Mouse (Mus musculus) adrenal gland, postnatal 14 days (tissue): ENCODE measurements at regions not wholly inside any gene's neighbourhood (a gene's known extent, or its start where the extent isn't known, plus 50 kb on each side); places are given as distances from the start of the nearest gene placed in this dataset.

Source experiments
- DNase-seq: peaks from one replicate; pipeline ENCODE4 v3.0.0; 2021; ENCODE audit warnings: mixed read lengths

GRCm38 (mm10) chr4:87718166-87718805 is 314.9 kb downstream of the Mllt3 start:
- no peak for DNase-seq

GRCm38 (mm10) chr4:87715212-87715933 is 317.8 kb downstream of the Mllt3 start:
- DNase-seq: no peak

- DNase-seq: no peak
Observed at GRCm38 (mm10) chr4:87712691-87713090, 320.5 kb downstream of the Mllt3 start.

GRCm38 (mm10) chr4:87712286-87712685 is 320.9 kb downstream of the Mllt3 start:
- DNase-seq: no peak

GRCm38 (mm10) chr4:87711185-87711827 is 321.9 kb downstream of the Mllt3 start:
- no peak for DNase-seq

GRCm38 (mm10) chr4:87708981-87709645 is 324.1 kb downstream of the Mllt3 start:
- DNase-seq: no peak

GRCm38 (mm10) chr4:87707386-87707785 is 325.8 kb downstream of the Mllt3 start:
- no peak for DNase-seq

GRCm38 (mm10) chr4:87702834-87703233 is 330.3 kb downstream of the Mllt3 start:
- DNase-seq: no peak

- no peak for DNase-seq
Observed at GRCm38 (mm10) chr4:87702290-87702689, 330.9 kb downstream of the Mllt3 start.

- no peak for DNase-seq
Observed at GRCm38 (mm10) chr4:87701024-87701423, 332.1 kb downstream of the Mllt3 start.

- no peak for DNase-seq
Observed at GRCm38 (mm10) chr4:87700508-87700907, 332.7 kb downstream of the Mllt3 start.

GRCm38 (mm10) chr4:87699586-87699985 is 333.6 kb downstream of the Mllt3 start:
- DNase-seq: no peak

- DNase-seq: no peak
Observed at GRCm38 (mm10) chr4:87698750-87699149, 334.4 kb downstream of the Mllt3 start.

- no peak for DNase-seq
Observed at GRCm38 (mm10) chr4:87696921-87697320, 336.2 kb downstream of the Mllt3 start.

- no peak for DNase-seq
Observed at GRCm38 (mm10) chr4:87695811-87696210, 337.4 kb downstream of the Mllt3 start.

GRCm38 (mm10) chr4:87692741-87693140 is 340.4 kb downstream of the Mllt3 start:
- DNase-seq: no peak

- DNase-seq: no peak
Observed at GRCm38 (mm10) chr4:87684952-87685351, 348.2 kb downstream of the Mllt3 start.

- DNase-seq: no peak
Observed at GRCm38 (mm10) chr4:87682783-87683182, 350.4 kb downstream of the Mllt3 start.

- DNase-seq: no peak
Observed at GRCm38 (mm10) chr4:87671101-87671500, 362.1 kb downstream of the Mllt3 start.

GRCm38 (mm10) chr4:87670167-87670566 is 363.0 kb downstream of the Mllt3 start:
- DNase-seq: no peak

- DNase-seq: no peak
Observed at GRCm38 (mm10) chr4:87669480-87669879, 363.7 kb downstream of the Mllt3 start.

- no peak for DNase-seq
Observed at GRCm38 (mm10) chr4:87668314-87668713, 364.9 kb downstream of the Mllt3 start.
